Mouse (Mus musculus): ENCODE results near the gene Pcsk4.
"Not testable (repeated sequence)": the region's sequence is repeated elsewhere in the genome, so short reads cannot be mapped to it uniquely, and the experiment has no call there.

The Pcsk4 gene

GRCm38 (mm10) chr10:80348244-80348781 is 19.0 kb upstream of the Pcsk4 start, which contains the start of gene Adamtsl5:
Adamtsl5 (minus strand) TSS chr10:80348412.
- DNase-seq (ENCODE audit: low spot score in 2 of 2): peak in 1 of 2 experiments; percentile 56

GRCm38 (mm10) chr10:80347514-80347967 is 18.2 kb upstream of the Pcsk4 start:
- no peak for DNase-seq (ENCODE audit: low spot score in 2 of 2)

- DNase-seq (ENCODE audit: low spot score in 2 of 2): not testable (repeated sequence)
Measured at GRCm38 (mm10) chr10:80345929-80346328, 16.6 kb upstream of the Pcsk4 start.

GRCm38 (mm10) chr10:80345122-80345521 is 15.8 kb upstream of the Pcsk4 start:
- DNase-seq (ENCODE audit: low spot score in 2 of 2): peak in 1 of 2 experiments; percentile 68

GRCm38 (mm10) chr10:80344131-80344661 is 14.9 kb upstream of the Pcsk4 start:
- peak in 1 of 2 experiments; percentile 43 for DNase-seq (ENCODE audit: low spot score in 2 of 2)

GRCm38 (mm10) chr10:80343425-80343895 is 14.2 kb upstream of the Pcsk4 start:
- DNase-seq (ENCODE audit: low spot score in 2 of 2): no peak

GRCm38 (mm10) chr10:80342749-80343424 is 13.6 kb upstream of the Pcsk4 start:
- peak in 1 of 2 experiments; percentile 44 for DNase-seq (ENCODE audit: low spot score in 2 of 2)

GRCm38 (mm10) chr10:80342305-80342748 is 13.0 kb upstream of the Pcsk4 start:
- no peak for DNase-seq (ENCODE audit: low spot score in 2 of 2)

- no peak for DNase-seq (ENCODE audit: low spot score in 2 of 2)
Measured at GRCm38 (mm10) chr10:80341491-80342304, 12.4 kb upstream of the Pcsk4 start.

GRCm38 (mm10) chr10:80341026-80341425 is 11.7 kb upstream of the Pcsk4 start:
- DNase-seq (ENCODE audit: low spot score in 2 of 2): no peak

- DNase-seq (ENCODE audit: low spot score in 2 of 2): peak; percentile 68 to 85
Measured at GRCm38 (mm10) chr10:80339941-80340750, 10.8 kb upstream of the Pcsk4 start.

GRCm38 (mm10) chr10:80336263-80336662 is 7.0 kb upstream of the Pcsk4 start:
- DNase-seq (ENCODE audit: low spot score in 2 of 2): no peak

- no peak for DNase-seq (ENCODE audit: low spot score in 2 of 2)
Measured at GRCm38 (mm10) chr10:80332525-80332989, 3.3 kb upstream of the Pcsk4 start.

GRCm38 (mm10) chr10:80331636-80332524 is 2.6 kb upstream of the Pcsk4 start:
- no peak for DNase-seq (ENCODE audit: low spot score in 2 of 2)

- DNase-seq (ENCODE audit: low spot score in 2 of 2): peak in 1 of 2 experiments; percentile 30
Measured at GRCm38 (mm10) chr10:80330888-80331287, 1.6 kb upstream of the Pcsk4 start.

- DNase-seq (ENCODE audit: low spot score in 2 of 2): no peak
Measured at GRCm38 (mm10) chr10:80330084-80330483, 786 bp upstream of the Pcsk4 start.

- no peak for DNase-seq (ENCODE audit: low spot score in 2 of 2)
Measured at GRCm38 (mm10) chr10:80325045-80325444, 4.3 kb downstream of the Pcsk4 start.

GRCm38 (mm10) chr10:80324120-80325037 is 4.9 kb downstream of the Pcsk4 start:
- no peak for DNase-seq (ENCODE audit: low spot score in 2 of 2)
